In the genomic region with DNA sequence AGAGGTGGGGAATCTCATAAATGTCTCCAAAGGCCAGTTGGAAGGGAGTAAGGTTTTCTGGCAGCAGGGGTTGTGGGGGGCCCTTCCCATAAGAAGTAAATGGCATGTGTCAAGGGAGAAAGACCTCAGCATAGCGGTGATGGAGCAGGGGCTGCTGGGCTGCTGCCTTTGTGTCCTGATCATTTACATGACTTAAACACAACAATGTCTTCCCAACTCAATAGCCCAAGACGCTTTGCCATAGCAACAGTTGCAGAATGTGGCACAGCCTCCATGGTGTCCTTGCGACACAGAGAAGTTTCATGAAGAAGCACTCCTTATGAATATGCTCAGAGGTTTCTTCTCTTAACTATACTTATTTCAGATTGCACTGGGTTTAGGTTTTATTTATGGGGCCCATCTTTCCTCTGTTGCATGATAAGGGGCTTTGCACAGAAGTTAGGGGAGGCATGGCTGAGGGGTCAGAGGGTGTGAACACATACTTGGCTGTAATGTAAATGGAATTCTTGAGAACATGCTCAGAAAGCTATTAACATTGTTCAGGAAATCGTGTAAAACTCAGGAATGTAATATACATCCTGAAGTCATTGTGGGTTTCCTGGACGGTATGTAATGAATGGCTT, we compare ENCODE assay signal across 17 mouse cellular contexts.
DNase-seq lines count a peak whose midpoint lies in the region; ATAC-seq lines count a peak whose summit lies in the region.
"Had no signal": no experiment of that assay in that cellular context is flagged by ENCODE, and none has a peak within 500 bp of the region (broad histone marks: within the 10 kb centered on the region; RNA-seq: fewer than 3 reads in every experiment).

No protein-coding gene starts in this region.

- peaks cover 82% of the 10 kb centered on the region for H3K27me3 ChIP-seq in midbrain, embryonic 10.5 days (ENCODE audit: low read depth, poor library complexity, severe bottlenecking)
- H3K27me3 ChIP-seq in midbrain, embryonic 15.5 days (replicated peaks), result no peaks in the 10 kb centered on the region
- H3K27me3 ChIP-seq in forebrain, embryonic 12.5 days, result peaks cover 16% of the 10 kb centered on the region
- no peaks in the 10 kb centered on the region for H3K27me3 ChIP-seq in midbrain, embryonic 14.5 days (ENCODE audit: control insufficient read depth, insufficient read depth, low read length)

- peak overlapping the region; percentile 33 for H3K4me3 ChIP-seq in midbrain, embryonic 10.5 days
- H3K4me3 ChIP-seq in midbrain, embryonic 15.5 days, result no peak overlapping the region
- H3K4me3 ChIP-seq in forebrain, embryonic 12.5 days (replicated peaks), result no peak overlapping the region
- no peak overlapping the region for H3K4me3 ChIP-seq in midbrain, embryonic 14.5 days (replicated peaks; ENCODE audit: low read depth, low read length)
- H3K4me3 ChIP-seq: heart, embryonic 10.5 days had no signal

- no peak; the same call in 1 of the 2 replicates for ATAC-seq in midbrain, embryonic 15.5 days (replicated peaks)
- peak; percentile 80 for ATAC-seq in forebrain, embryonic 12.5 days (ENCODE audit: low FRiP score)
- peak; percentile 58; the same call in 1 of the 2 replicates for ATAC-seq in midbrain, embryonic 14.5 days (ENCODE audit: low FRiP score, low TSS enrichment)
- no peak for ATAC-seq in inflammation-experienced regulatory T-cells, adult 6 months

- H3K27ac ChIP-seq in midbrain, embryonic 10.5 days (replicated peaks), result peak overlapping the region; percentile 82
- no peak overlapping the region for H3K27ac ChIP-seq in midbrain, embryonic 15.5 days
- H3K27ac ChIP-seq in forebrain, embryonic 12.5 days, result peak overlapping the region; percentile 65
- peak overlapping the region; percentile 42 for H3K27ac ChIP-seq in midbrain, embryonic 14.5 days (replicated peaks; ENCODE audit: low read depth, low read length)
- H3K27ac ChIP-seq: heart, embryonic 10.5 days; liver, embryonic 14.5 days had no signal

- peaks cover 44% of the 10 kb centered on the region for H3K4me1 ChIP-seq in midbrain, embryonic 10.5 days
- H3K4me1 ChIP-seq in midbrain, embryonic 15.5 days, result no peaks in the 10 kb centered on the region; the same call in 1 of the 2 replicates
- peaks cover 21% of the 10 kb centered on the region for H3K4me1 ChIP-seq in forebrain, embryonic 12.5 days
- H3K4me1 ChIP-seq in midbrain, embryonic 14.5 days (ENCODE audit: control insufficient read depth, insufficient read depth, low read length), result peaks cover 12% of the 10 kb centered on the region
- H3K4me1 ChIP-seq: heart, embryonic 10.5 days had no signal

- DNase-seq in midbrain, embryonic 10.5 days (ENCODE audit: low spot score), result peak; percentile 69
- DNase-seq in embryo, embryonic 10 days (ENCODE audit: low spot score), result peak; percentile 67
- peak; percentile 60 for DNase-seq in midbrain, embryonic 14.5 days
- no peak for DNase-seq in cerebellum, postnatal 4 days (ENCODE audit: low spot score in 2 of 2)
- DNase-seq in heart, postnatal 4 days, result no peak
- DNase-seq: cerebellum, postnatal 14 days; gastrocnemius, postnatal 25 days; heart, postnatal 14 days; kidney, adult 11 months; left cerebral cortex, postnatal 4 days; lung, postnatal 4 days; right cerebral cortex, postnatal 25 days had no signal

- H3K36me3 ChIP-seq in midbrain, embryonic 10.5 days, result no peaks in the 10 kb centered on the region
- H3K36me3 ChIP-seq in midbrain, embryonic 15.5 days (replicated peaks), result no peaks in the 10 kb centered on the region
- no peaks in the 10 kb centered on the region for H3K36me3 ChIP-seq in forebrain, embryonic 12.5 days (replicated peaks)
- no peaks in the 10 kb centered on the region for H3K36me3 ChIP-seq in midbrain, embryonic 14.5 days (ENCODE audit: control insufficient read depth, insufficient read depth, low read length)
- H3K36me3 ChIP-seq: heart, embryonic 10.5 days had no signal

- H3K4me2 ChIP-seq in midbrain, embryonic 15.5 days, result no peak overlapping the region
- peak overlapping the region; percentile 21; the same call in 1 of the 2 replicates for H3K4me2 ChIP-seq in forebrain, embryonic 12.5 days
- 0 out of 2 replicates have a peak overlapping the region, but pooled peaks have one; percentile 6 for H3K4me2 ChIP-seq in midbrain, embryonic 14.5 days (ENCODE audit: low read length)

- no peak overlapping the region for H3K9ac ChIP-seq in midbrain, embryonic 15.5 days
- no peak overlapping the region for H3K9ac ChIP-seq in forebrain, embryonic 12.5 days
- no peak overlapping the region for H3K9ac ChIP-seq in midbrain, embryonic 14.5 days (replicated peaks; ENCODE audit: low read length)
- H3K9ac ChIP-seq: liver, embryonic 14.5 days had no signal

- 24% methylated on average over 5 of the region's 5 CpGs for WGBS in midbrain, embryonic 10.5 days
- WGBS in midbrain, embryonic 15.5 days, result 15% methylated on average over 5 of the region's 5 CpGs
- 17% methylated on average over 5 of the region's 5 CpGs for WGBS in forebrain, embryonic 12.5 days
- 14% methylated on average over 5 of the region's 5 CpGs for WGBS in midbrain, embryonic 14.5 days

- H3K9me3 ChIP-seq in midbrain, embryonic 10.5 days (replicated peaks), result no peaks in the 10 kb centered on the region
- no peaks in the 10 kb centered on the region for H3K9me3 ChIP-seq in midbrain, embryonic 15.5 days
- H3K9me3 ChIP-seq in forebrain, embryonic 12.5 days, result no peaks in the 10 kb centered on the region
- no peaks in the 10 kb centered on the region for H3K9me3 ChIP-seq in midbrain, embryonic 14.5 days (ENCODE audit: control insufficient read depth, low read length)
- H3K9me3 ChIP-seq: heart, embryonic 10.5 days had no signal

Comparison
In these comparisons a context has a peak if more than half of its experiments do, and no peak if none do; other contexts are left out.
1. ATAC-seq: peak in forebrain, embryonic 12.5 days (single experiment) and midbrain, embryonic 14.5 days (single experiment); none in midbrain, embryonic 15.5 days (single experiment) and inflammation-experienced regulatory T-cells, adult 6 months (single experiment).
2. DNase-seq: peak in midbrain, embryonic 10.5 days (single experiment), embryo, embryonic 10 days (single experiment) and midbrain, embryonic 14.5 days (single experiment); none in cerebellum, postnatal 4 days (0 of 2) and heart, postnatal 4 days (single experiment).